29 mouse cellular contexts compared by ENCODE assay signal in the genomic region with DNA sequence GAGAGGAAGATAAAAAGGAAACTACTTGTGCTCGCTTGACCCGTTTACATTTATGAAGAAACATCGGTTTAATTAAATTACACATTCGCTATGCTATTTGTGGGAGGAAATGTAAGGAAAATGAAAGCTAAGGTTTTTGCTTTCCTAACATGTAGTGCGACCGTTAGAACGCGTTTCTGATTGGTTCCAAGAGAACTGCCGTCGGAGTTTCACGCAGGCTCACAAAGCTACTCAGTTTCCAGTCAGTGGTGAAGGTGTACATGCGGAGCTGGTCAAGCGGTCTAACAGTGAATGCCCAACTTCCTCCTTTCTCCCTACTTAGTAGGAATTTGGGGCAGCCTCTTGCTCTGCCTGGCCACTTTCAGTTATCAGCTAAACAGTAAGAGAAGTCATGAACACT. TPM values are rescaled to one million over a fixed set of nuclear protein-coding genes. Genes with fewer than 3 reads are reported as not detected.
"Had no signal": no experiment of that assay in that cellular context is flagged by ENCODE, and none has a peak within 500 bp of the region (broad histone marks: within the 10 kb centered on the region; RNA-seq: fewer than 3 reads in every experiment).

No protein-coding gene starts in this region.

- H3K4me1 ChIP-seq: liver, embryonic 13.5 days; midbrain, embryonic 12.5 days; midbrain, embryonic 15.5 days had no signal

- H3K9me3 ChIP-seq: liver, embryonic 13.5 days; midbrain, embryonic 12.5 days; midbrain, embryonic 15.5 days had no signal

- DNase-seq: kidney, adult 18-20 months; kidney, adult 9 months; kidney, postnatal 14 days; kidney, postnatal 4 days; liver, embryonic 13.5 days; lung, adult 2 months; lung, postnatal 14 days; lung, postnatal 4 days; thymus, postnatal 36 days had no signal

- H3K27me3 ChIP-seq: liver, embryonic 13.5 days; midbrain, embryonic 12.5 days; midbrain, embryonic 15.5 days had no signal

- H3K27ac ChIP-seq: liver, embryonic 13.5 days; midbrain, embryonic 12.5 days; midbrain, embryonic 15.5 days had no signal

- ATAC-seq: intestine, embryonic 16.5 days; midbrain, embryonic 15.5 days had no signal

- H3K4me3 ChIP-seq: liver, embryonic 13.5 days; midbrain, embryonic 12.5 days; midbrain, embryonic 15.5 days; myocyte had no signal

- H3K36me3 ChIP-seq: liver, embryonic 13.5 days; midbrain, embryonic 12.5 days; midbrain, embryonic 15.5 days had no signal

RNA-seq across cellular contexts. Expression of a gene that starts 17.3 kb away (rescaled TPM):
- total RNA-seq: layer of hippocampus, adult 18-20 months; layer of hippocampus, postnatal 25 days; left cerebral cortex, adult 18-20 months; left cerebral cortex, postnatal 25 days; liver, adult 2 months; megakaryocyte, adult 5-6 weeks had no signal
- polyA plus RNA-seq: intestine, embryonic 16.5 days; kidney, embryonic 16.5 days; limb, embryonic 11.5 days; limb, embryonic 14.5 days; liver, adult 2 months; liver, embryonic 13.5 days; liver, embryonic 16.5 days; lung, adult 2 months; lung, embryonic 16.5 days; midbrain, embryonic 12.5 days; myocyte; neural tube, embryonic 11.5 days; small intestine, adult 2 months; spleen, adult 2 months; stomach, embryonic 16.5 days; thymus, postnatal 0 days had no signal
